Mouse (Mus musculus) kidney, adult 9 months (tissue): ENCODE data around the gene Casp8.
"Not testable (repeated sequence)": the region's sequence is repeated elsewhere in the genome, so short reads cannot be mapped to it uniquely, and the experiment has no call there.

ENCODE experiments used
- DNase-seq: peaks from one replicate; pipeline ENCODE4 v3.0.0; 2022

The Casp8 gene

DNA sequence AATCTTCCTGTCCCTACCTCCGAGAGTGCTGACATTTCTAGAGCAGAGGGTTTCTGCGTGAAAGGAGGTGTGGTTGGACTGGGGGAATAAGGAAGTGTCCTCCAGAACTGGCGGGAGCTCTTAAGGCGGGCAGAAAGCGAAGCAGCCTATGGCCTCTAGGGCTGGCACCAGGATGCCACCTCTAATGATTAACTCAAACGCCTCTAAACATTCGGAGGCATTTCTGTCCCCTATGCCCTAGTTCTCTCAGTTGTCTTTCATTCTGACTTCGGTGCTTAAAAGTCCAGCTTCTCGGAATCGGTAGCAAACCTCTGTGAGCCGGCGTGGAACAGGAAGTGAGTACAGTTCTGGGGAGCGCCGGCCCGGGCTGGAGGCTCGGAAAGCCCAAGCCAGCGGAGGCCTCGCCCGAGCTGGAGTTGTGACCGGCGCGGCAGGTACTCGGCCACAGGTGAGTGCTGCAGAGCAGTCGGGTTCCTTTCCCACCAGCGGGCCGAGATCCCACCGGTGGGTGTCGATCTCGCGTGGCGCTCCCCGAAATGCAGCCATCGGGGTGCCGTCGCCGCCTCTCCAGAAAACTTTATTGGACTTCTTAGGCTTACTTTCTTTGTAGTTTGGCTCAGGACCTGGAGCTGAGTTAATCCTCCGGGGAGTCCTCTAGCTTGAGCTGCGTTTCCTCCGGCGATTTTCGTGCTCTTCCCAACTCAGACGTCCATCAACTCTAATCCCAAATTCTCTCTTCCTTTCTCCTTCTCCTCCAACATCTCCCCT lies at the start of gene Casp8:
TSS of gene Casp8 (plus strand) at position 84 of the 768 bp plus-strand sequence.
- DNase-seq = peak; percentile 85

DNA sequence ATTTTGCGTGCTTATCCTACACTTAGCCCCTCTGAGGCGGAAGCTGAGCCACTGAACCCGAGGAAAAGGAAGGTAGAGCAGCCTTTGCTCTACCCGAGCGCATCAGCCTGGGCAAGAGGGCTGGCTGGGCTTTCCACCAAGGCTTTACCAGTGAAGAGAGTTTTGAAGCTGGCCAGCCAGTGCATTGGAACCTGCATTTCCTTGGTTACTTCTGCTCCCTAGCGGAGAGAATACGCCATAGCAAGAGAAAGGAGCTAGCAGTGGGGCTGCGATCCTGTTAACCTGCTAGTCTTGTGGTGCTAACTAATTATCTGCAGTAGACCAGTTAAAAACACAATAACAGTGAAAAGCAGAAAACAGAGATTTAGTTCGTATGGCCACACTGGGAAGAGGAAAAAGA lies 48.3 kb upstream of the Casp8 start:
- DNase-seq = peak; percentile 85

DNA sequence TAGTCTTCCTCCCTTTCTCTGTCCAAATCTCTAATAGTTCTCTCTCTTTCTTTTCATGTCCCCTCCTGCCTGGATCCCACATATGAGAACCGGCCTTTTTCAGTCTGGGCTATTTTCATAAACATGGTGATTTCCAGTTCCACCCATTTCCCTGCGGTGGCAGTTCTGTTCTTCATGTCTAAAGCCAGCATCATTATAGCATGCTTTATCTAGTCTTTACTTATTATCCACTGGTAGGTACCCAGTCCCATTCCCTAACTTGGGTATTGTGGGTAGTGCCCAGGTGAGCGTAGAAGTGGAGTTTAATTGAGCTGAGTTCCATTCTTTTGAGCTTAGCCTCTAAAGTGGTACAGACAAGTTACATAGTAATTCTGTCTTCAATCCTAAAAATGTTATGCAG lies 35.7 kb upstream of the Casp8 start:
- no peak for DNase-seq

DNA sequence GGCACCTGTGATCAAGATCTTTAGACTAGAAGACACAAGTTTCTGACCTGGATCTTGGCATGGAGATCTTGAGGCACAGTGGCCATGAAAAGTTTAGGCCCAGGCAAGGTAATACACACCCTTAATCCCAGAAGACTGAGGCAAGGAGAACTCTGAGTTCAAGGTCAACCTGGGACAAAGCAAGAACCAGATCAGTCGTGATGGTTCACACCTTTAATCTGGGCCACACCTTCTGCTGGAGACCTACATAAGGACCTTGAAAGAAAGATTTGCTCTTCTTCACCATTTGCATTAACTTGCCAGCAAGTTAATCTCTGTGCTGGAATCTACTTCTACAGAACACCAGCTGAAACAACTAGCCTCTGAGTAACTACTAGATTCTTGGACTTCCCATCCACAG lies 34.6 kb upstream of the Casp8 start:
- no peak for DNase-seq

DNA sequence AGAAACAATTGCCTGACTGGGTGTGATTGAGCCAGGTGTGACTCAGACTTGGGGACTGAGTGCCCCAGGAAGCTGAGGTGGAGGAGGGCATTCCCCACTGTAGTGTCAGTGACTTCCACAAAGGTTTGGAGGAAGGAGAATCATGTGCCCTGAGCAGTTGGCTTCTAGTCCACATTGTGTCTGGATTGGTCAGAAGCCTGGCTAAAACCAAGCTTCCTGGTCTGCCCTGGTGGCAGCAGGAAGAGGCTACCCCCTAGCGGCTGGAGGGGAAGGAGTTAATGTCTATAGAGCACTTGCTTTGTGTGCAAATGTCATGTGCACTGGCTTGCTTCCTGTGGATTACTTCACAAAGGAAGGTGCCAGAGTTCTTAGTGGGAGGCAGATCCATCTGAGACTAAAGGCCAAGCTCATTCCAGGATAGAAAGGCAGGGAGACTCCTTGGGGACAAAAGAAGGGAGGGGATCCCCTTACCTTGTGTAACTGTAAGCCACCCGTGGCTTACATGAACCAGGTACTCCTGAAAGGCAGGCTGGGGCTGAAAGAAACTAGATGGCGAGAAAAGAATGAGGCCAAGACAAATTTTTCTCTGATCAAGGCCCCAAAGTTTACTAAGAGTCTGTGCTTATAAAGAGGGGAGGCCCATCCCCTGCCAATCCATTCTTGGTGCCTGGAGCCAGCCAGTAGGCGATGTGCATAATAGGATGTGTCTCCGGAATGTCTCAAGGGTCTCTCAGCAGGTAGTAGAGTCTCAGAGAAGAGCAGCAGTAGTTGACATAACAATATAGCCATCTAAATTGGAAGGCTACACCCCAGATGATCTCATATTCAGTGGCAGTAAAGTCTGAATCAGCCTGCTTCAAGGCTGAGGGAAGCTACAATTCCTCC lies 33.5 kb upstream of the Casp8 start:
- DNase-seq = peak; percentile 71

DNA sequence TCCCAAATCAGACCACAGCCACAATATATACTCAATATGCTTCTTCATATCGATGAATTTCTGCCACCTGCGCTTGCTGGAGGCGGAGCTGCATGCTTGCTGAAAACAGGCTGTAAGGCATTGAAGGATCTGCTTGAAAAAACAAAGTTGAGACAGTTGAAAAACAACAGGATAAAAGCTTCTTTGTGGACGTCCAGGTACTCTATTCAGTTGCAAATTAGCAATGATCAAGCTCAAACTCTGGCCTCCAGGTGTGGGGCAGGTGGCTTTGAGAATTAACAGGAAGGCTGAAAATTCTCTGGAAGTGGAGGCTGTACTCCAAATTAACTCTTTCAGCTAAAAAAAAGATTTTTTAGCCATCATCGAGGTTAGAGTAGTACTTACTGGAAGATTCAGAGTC lies 32.6 kb upstream of the Casp8 start:
- no peak for DNase-seq

DNA sequence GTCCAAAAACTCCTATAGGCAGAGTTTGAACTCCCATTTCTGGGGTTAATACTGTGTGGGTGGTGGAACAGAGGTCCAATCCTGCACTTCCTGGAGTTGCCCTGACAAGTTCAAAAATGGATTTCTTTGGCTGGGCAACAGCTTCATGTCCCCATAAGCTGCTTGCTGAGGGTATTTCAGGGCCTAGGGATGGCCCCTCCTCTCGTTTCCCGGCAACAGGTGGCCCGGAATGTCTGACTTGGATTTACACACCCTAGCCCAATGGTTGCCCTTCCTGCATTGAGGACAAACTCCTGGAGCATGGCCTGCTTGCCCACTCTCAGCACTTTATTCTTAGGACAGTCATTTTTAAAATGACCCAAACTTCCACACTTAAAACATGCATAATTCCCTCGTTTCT lies 28.7 kb upstream of the Casp8 start:
- DNase-seq = not testable (repeated sequence)

DNA sequence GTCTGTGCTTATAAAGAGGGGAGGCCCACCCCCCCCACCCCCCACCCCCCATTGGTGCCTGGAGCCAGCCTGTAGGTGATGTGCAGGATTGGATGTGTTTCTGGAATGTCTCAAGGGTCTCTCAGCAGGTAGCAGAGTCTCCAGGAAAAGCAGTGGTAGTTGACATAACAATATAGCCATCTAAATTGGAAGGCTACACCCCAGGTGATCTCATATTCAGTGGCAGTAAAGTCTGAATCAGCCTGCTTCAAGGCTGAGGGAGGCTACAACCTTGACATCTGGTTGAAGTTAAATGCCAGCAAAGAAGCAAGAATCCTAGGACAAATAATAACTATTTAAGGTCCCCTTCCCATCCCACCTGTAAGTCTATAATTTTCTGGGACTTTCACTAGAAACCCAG lies 26.0 kb upstream of the Casp8 start:
- no peak for DNase-seq

DNA sequence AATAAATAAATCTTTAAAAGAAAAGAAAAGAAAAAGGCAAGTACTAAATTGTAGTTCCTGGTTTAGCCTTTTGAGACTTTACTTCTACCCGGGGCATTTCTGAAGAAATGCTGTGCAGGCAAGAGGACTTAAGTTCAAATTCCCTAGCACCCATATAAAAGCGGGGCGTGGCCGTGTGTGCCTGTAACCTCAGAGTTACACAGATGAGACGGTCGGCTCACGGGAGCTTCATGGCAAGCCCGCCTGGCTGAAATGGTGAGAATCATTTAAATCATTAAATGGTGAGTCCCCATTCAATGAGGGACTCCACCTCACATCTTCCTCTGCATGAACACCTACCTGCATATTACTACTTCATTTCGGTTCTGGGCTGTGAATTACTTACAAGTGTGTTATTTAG lies 25.5 kb upstream of the Casp8 start:
- no peak for DNase-seq

DNA sequence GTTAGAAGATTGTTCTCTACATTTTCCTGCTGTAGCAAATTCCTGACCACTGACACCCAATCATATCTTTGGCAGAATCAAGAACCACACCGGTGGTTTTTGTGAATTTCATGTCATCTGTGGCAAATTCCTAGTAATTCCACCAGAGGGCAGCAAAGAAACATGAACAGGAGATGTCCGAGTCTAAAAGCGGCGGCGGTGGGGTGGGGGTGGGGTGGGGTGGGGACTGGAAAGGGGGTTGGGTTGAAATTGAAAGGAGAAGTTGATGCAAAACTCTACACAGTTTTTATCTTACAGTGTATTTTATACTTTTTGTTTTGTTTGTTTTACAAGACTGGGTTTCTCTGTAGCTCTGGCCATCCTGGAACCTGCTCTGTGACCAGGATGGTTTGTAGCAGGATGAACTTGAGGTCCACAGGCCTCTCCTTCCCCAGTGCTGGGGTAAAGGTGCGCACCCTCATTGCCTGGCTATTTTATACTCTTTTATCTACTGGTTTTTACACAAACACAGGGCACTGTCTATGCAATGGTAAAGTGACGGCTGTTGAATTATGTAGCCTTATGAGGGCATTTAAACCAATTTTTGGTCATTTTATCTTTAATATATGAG lies 25.0 kb upstream of the Casp8 start:
- peak; percentile 75 for DNase-seq

DNA sequence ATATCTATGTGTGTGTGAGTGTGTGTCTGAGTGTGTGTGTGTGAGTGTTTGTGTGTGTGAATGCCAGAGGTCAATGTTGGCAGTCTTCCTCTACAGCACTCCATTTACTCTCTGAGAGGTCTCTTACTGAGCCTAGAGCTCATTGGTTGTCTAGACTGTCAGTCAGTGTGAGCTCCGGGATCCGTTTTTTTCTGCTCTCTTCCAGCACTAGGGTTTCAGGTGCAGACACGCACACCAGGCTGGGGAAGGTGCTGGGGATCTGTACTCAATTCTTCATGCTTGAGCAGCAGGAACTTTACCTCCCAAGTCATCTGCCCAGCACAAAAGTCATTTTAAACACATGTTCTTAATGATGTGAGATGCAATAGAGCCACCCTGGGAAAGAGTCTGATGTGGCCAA lies 23.1 kb upstream of the Casp8 start:
- no peak for DNase-seq

DNA sequence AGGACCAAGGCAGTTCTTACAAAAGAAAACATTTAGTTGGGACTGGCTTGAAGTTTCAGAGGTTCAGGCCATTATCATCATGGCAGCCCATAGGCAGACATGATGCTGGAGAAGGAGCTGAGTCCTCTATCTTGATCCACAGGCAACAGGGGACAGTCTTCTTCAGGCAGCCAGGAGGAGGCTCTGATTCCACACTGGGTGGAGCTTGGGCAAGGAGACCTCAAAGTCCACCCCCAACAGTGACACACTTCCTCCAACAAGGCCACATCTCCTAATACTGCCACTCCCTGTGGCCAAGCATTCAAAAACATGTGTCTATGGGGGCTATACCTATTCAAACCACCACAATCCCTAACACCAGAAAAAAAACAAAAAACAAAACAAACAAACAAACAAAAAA lies 21.9 kb upstream of the Casp8 start:
- no peak for DNase-seq

DNA sequence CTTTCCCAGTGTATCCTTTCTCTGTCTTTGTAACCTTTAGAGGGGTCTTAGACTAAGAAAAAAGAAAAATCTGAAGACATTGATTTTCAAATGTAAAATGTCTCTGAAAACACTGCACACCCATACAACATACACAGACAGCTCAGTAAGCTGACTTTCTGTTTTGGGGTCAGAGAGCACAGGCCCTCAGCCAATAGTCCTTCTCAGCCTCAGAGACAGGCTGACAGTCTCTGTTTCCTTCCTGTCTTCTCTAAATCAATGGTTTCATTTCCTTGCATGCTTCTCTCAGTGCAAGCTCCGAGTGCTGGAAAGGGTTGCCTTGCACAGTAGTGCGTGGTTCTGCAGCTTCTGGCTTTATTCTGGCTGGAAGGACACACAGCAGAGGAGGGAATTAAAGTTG lies 21.3 kb upstream of the Casp8 start:
- peak; percentile 47 for DNase-seq

DNA sequence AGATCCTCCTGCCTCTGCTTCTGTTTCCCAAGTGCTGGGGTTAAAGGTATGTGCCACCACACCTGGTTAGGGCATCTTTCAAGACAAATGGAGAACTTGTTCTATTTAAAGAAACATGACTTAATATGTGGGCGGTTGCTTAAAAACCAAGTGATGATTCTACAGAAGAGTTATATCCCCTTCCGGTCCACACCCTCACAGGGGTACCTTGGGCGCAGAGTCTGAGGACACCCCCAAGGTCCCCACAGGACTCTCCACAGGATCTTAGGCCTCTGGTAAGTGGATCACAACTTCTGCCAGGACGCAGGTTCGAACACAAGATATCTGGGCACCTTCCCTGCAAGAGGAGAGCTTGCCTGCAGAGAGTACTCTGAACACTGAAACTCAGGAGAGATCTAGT lies 19.8 kb upstream of the Casp8 start:
- DNase-seq = no peak

DNA sequence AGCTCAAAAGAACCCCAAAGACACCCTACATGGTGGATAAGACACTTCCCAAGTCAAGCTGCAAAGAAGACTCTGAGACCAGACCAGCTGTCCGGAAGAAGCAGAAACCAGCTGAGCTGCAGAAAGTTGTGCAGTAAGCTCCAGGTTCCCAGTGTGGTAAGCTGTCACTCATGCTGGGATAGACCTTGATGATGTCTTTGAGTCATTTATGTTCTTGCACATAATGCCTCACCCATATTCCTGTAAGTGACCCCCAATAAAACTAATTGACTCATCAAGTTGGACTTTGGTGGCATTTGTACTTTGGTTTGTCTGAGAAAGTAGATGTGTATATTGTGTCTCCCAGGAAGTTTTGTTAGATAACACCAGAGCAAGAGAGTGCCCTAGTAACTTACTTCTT lies 17.6 kb upstream of the Casp8 start:
- no peak for DNase-seq

DNA sequence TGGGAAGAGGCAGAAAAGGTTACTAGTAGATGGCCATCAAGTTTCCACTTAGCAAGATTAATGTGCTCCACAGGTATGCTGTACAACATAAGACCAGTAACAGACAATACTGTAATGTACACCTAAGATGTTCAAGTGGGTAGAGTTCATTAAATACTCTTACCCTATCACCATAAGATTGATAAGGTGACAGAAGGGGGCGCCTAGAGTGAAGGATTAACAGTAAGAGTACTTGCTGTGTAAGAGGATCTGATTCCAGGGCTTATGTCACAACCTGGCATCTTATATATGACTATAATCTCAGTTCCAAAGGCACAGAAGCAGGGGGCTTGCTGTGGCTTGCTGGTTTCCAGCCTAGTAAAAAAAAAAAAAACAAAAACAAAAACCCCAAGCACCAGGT lies 16.9 kb upstream of the Casp8 start:
- DNase-seq = no peak

DNA sequence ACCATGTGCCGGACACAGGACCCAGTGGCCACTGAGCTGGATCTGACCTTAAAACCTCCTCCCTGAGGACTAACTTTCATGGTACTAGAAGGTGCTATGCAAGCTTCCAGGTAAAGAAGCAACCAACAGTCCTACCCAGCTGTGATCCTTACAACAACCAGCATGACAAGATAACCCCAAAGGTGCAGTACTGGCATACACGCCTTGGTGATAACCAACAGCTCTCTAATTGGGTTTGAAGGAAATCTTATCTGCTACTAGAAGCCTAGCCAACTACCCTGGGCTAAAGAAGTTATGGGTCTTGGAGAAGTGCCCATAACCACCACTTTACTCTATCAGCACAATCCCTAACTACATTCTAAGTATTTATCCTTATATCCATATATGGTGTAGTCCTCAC lies 8.9 kb upstream of the Casp8 start:
- no peak for DNase-seq

DNA sequence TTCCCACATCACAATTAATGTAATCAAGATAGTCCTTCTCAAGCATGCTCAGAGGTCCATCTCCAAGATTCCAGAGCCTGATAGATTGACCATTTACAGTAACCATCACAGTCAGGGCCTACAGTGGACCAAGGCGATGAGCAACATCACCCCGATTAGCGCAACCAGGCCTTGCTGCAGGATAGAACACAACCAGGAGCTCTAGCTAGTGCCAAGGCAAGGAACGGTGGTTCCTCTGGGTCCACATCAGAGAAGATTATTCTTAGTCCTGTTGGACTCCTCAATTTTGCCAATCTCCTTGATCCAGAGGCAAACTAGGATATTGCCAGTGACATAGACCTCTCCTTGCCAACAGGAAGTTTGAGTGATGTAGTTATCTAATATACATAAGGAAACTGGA lies 6.8 kb upstream of the Casp8 start:
- no peak for DNase-seq

DNA sequence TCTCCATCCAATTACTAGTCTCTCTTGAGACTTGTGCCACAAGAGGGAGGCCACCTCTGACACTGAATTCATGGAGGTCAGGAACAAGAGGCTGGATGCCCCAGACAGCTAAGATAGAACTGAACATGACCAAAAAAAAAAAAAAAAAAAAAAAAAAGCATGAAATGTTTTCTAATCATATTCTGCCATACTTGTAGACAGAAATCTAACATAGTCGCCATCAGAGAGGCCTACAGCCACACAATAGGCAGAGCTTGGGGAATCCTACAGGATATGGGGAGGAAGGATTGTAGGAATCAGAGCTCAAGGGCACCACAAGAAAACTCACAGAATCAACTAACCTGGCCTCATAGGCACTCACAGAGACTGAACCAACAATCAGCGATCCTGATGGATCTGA lies 469 bp upstream of the Casp8 start:
- no peak for DNase-seq

DNA sequence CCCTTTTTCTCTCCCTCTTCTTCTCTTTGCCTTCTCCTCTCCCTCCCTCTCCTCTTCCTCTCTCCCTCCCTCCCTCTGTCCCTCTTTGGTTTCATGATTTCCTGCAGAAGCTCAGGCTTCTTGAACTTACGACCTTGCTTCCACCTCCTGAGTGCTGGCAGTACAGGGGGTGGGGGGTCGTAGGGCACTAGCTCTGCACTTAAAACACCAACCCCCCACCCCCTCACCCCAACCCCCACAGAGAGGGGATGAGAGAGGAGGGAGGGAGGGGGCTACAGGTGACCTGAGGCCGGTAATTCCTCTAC lies 837 bp downstream of the Casp8 start:
- no peak for DNase-seq

DNA sequence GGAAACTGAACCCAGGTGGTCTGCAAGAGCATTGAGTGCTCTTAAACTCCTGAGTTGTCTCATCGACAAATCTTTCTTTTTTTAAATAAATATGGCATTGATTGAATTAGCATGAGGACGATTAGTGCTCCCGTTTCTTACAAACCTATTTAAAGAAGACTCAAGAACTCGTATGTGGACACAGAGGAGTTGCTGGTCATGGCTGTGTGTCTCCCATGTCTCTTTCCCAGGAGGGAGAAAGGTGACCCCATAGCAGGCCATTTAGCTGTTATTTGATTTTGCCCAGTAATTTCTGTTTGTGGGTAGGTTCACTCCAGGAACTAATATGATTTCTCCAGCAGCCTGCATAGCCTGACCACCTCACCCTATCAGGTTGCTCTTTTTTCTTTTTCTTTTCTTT lies 1.7 kb downstream of the Casp8 start:
- DNase-seq = no peak

DNA sequence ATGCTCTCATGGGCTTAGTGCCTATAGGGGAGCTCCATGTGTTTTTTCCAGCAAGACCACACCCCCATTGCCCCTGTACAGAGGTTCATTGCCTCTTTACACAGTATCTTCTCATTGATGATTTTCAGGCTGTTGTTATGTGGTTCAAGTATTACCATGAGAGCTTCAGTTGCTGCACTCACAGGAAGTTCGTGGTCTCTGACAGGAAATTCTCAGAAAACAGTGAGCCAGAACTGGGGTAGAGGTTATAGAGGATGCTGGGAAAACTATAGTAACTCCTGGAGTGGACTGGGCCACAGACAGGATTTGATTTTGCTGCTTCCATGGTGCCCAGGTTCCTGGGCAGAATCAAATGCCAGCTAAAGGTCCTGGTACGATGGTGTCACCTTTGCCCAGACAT lies 2.2 kb downstream of the Casp8 start:
- DNase-seq = peak; percentile 28

DNA sequence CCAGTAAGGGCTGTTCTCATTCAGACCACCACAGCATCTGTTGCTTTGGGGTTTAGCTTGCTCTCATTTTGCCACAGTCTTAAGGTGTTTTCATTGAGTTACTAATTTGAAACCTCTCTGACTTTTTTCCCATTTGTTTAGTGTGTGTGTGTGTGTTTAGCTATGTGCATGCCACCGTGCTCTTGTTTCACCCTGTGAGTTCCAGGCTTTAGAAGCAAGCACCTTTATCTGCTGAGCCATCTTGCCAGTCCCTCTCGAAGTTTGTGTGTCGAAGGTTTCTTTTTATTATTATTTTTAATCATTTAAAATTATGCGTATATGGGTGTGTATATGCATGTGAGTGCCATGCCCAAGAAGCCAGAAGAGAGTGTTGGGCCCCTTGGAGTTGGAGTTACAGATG lies 3.7 kb downstream of the Casp8 start:
- DNase-seq = no peak

DNA sequence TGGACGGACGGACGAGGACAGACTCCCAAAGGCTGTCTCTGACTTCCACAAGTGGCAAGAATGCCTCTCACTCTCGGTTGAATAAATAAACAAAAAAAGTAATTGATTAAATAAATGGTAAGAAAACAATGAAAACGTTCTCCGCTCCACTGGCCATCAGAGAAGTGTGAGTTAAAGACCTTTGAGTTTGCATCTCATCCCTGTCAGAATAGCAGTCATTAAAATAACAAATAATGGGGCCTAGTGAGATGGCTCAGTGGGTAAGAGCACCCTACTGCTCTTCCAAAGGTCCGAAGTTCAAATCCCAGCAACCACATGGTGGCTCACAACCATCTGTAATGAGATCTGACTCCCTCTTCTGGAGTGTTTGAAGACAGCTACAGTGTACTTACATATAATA lies 5.5 kb downstream of the Casp8 start:
- peak; percentile 52 for DNase-seq
